Mouse (Mus musculus): ENCODE data around the gene Cbl. TPM values are rescaled to one million over a fixed set of nuclear protein-coding genes. Genes with fewer than 3 reads are reported as not detected.

Gene Cbl
- total and polyA plus RNA-seq, 3 experiments = 20.3 to 137 (median 25.5) TPM

GRCm38 (mm10) chr9:44094737-44095136 lies 139.1 kb downstream of the Cbl start:
- no peak overlapping the region for H3K4me3 ChIP-seq (ENCODE audit: low read depth, low read length)
- H3K4me1 ChIP-seq (ENCODE audit: insufficient read depth, low read depth, low read length) = peaks cover 17% of the 10 kb centered on the region
- no peaks in the 10 kb centered on the region for H3K9me3 ChIP-seq (replicated peaks)
- peaks cover 59% of the 10 kb centered on the region for H3K36me3 ChIP-seq (replicated peaks)
- no peak for ATAC-seq (ENCODE audit: extremely low read depth, insufficient number of reproducible peaks, low FRiP score, poor library complexity, severe bottlenecking)
- no peak for DNase-seq (ENCODE audit: low spot score)
- TF ChIP-seq TAL1 (conservative IDR thresholded peaks at IDR 0.05; ENCODE audit: low read depth, low read length) = no peak
- no peak for TF ChIP-seq CTCF (IDR thresholded peaks at IDR 0.05; ENCODE audit: low read depth, low read length)
- TF ChIP-seq POLR2AphosphoS5 (IDR thresholded peaks at IDR 0.05; ENCODE audit: insufficient replicate concordance, low read depth, low read length) = no peak
- TF ChIP-seq GATA1 (IDR thresholded peaks at IDR 0.05; ENCODE audit: borderline replicate concordance, low read length) = no peak
- no peak for TF ChIP-seq GATA2 (IDR thresholded peaks at IDR 0.05; ENCODE audit: borderline replicate concordance, low read depth, low read length)
- H3K27me3 ChIP-seq (ENCODE audit: insufficient read depth, low read length) = no peaks in the 10 kb centered on the region

DNA sequence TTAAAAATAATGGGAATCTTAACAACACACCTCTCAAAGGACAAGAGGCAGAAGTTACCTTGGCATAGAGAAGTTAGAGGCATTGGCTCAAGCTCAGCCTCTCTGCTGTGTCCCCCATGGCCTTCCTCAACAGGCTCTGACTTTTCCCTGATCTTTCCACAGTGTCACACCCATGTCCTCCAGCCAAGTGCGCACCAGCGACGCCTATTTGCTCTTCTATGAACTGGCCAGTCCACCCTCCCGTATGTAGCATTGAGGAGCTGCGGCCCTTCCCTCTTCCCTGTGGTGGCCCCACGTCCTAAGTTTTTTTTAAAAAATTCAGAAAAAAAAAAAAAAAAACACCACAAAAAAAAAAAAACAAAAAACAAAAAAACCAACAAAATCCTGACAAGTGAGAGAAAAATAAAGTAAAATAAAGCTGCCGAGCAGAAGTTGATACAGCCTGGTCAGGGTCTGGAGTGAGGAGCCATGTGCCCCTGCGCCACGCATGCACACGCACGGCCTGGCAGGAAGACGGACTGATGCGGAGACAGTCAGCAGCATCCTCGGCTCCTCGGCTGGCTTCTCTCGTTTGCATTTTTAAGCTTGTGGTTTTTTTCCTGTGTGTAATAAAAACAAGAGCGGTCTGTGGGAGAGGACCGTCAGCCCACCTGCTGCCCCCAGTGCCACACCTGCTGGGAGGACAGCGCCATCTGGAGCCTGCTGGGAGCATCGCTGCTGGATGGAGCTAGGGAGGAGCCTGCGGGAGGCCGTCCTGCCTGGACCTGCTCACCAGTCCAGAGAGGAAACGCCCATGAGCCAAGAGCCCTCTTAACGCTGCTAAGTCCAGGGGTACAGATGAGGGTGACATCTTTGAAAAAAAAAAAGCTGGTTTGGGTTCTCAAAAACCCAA lies 140.0 kb downstream of the Cbl start:
- no peak for DNase-seq (ENCODE audit: low spot score)
- no peak for ATAC-seq (ENCODE audit: extremely low read depth, insufficient number of reproducible peaks, low FRiP score, poor library complexity, severe bottlenecking)
- Histone ChIP-seq H3K9me3 (replicated peaks) (no peaks in the 10 kb centered on the region), H3K27me3 (ENCODE audit: insufficient read depth, low read length) (peaks cover 3% of the 10 kb centered on the region; the same call in 1 of the 2 replicates), H3K4me3 (ENCODE audit: low read depth, low read length) (no peak overlapping the region), H3K4me1 (ENCODE audit: insufficient read depth, low read depth, low read length) (peaks cover 26% of the 10 kb centered on the region), H3K36me3 (replicated peaks) (peaks cover 59% of the 10 kb centered on the region)
- TF ChIP-seq CTCF (IDR thresholded peaks at IDR 0.05; ENCODE audit: low read depth, low read length) = no peak; the same call in 1 of the 2 replicates

Other genes with a start within 250 kb of the Cbl start
Only the 20 nearest of the 25 such genes appear.
- gene Usp2, start 167.0 kb downstream of the Cbl start, total RNA-seq (2014; fragmentation: Nextera tagmentation) = 8.3 and 20.1 TPM in 2 replicates
- gene Usp2, start 167.0 kb downstream of the Cbl start, total RNA-seq (2017) = 8.6 and 12.3 TPM in 2 replicates
- 3.2 and 4.1 TPM in 2 replicates for gene Usp2, start 167.0 kb downstream of the Cbl start, polyA plus RNA-seq (2012)
- not detected in 2 replicates for gene Mfrp, start 132.3 kb downstream of the Cbl start, total RNA-seq (2014; fragmentation: Nextera tagmentation)
- not detected in 2 replicates for gene Mfrp, start 132.3 kb downstream of the Cbl start, total RNA-seq (2017)
- gene Mfrp, start 132.3 kb downstream of the Cbl start, polyA plus RNA-seq (2012) = not detected in 2 replicates
- not detected in 2 replicates for gene C1qtnf5, start 126.8 kb downstream of the Cbl start, total RNA-seq (2014; fragmentation: Nextera tagmentation)
- gene C1qtnf5, start 126.8 kb downstream of the Cbl start, total RNA-seq (2017) = 0.29 TPM in 1 of 2 replicates, not detected in the other
- gene C1qtnf5, start 126.8 kb downstream of the Cbl start, polyA plus RNA-seq (2012) = 0.21 TPM in 1 of 2 replicates, not detected in the other
- not detected in 2 replicates for gene Gm49380, start 120.5 kb downstream of the Cbl start, total RNA-seq (2014; fragmentation: Nextera tagmentation)
- 0.12 and 0.27 TPM in 2 replicates for gene Gm49380, start 120.5 kb downstream of the Cbl start, total RNA-seq (2017)
- 0.15 TPM in 1 of 2 replicates, not detected in the other for gene Gm49380, start 120.5 kb downstream of the Cbl start, polyA plus RNA-seq (2012)
- gene Rnf26, start 120.5 kb downstream of the Cbl start, total RNA-seq (2014; fragmentation: Nextera tagmentation) = 40.6 and 46.9 TPM in 2 replicates
- gene Rnf26, start 120.5 kb downstream of the Cbl start, total RNA-seq (2017) = 10.5 and 11.4 TPM in 2 replicates
- gene Rnf26, start 120.5 kb downstream of the Cbl start, polyA plus RNA-seq (2012) = 29.7 and 41.9 TPM in 2 replicates
- not detected in 2 replicates for gene Mcam, start 99.6 kb downstream of the Cbl start, total RNA-seq (2014; fragmentation: Nextera tagmentation)
- 0.06 and 0.16 TPM in 2 replicates for gene Mcam, start 99.6 kb downstream of the Cbl start, total RNA-seq (2017)
- not detected in 2 replicates for gene Mcam, start 99.6 kb downstream of the Cbl start, polyA plus RNA-seq (2012)
- not detected in 2 replicates for gene Ccdc153, start 6.6 kb upstream of the Cbl start, total RNA-seq (2014; fragmentation: Nextera tagmentation)
- gene Ccdc153, start 6.6 kb upstream of the Cbl start, total RNA-seq (2017) = not detected in 2 replicates
- not detected in 2 replicates for gene Ccdc153, start 6.6 kb upstream of the Cbl start, polyA plus RNA-seq (2012)
- not detected in 2 replicates for gene Pdzd3, start 17.4 kb upstream of the Cbl start, total RNA-seq (2014; fragmentation: Nextera tagmentation)
- gene Pdzd3, start 17.4 kb upstream of the Cbl start, total RNA-seq (2017) = not detected in 2 replicates
- gene Pdzd3, start 17.4 kb upstream of the Cbl start, polyA plus RNA-seq (2012) = not detected in 2 replicates
- gene Nlrx1, start 34.5 kb upstream of the Cbl start, total RNA-seq (2014; fragmentation: Nextera tagmentation) = not detected in 2 replicates
- 0.05 TPM in 1 of 2 replicates, not detected in the other for gene Nlrx1, start 34.5 kb upstream of the Cbl start, total RNA-seq (2017)
- gene Nlrx1, start 34.5 kb upstream of the Cbl start, polyA plus RNA-seq (2012) = 0.02 and 0.03 TPM in 2 replicates
- gene Abcg4, start 54.6 kb upstream of the Cbl start, total RNA-seq (2014; fragmentation: Nextera tagmentation) = 29.1 and 58.5 TPM in 2 replicates
- gene Abcg4, start 54.6 kb upstream of the Cbl start, total RNA-seq (2017) = 1.8 and 3.6 TPM in 2 replicates
- 18.4 and 20.3 TPM in 2 replicates for gene Abcg4, start 54.6 kb upstream of the Cbl start, polyA plus RNA-seq (2012)
- gene Hinfp, start 71.6 kb upstream of the Cbl start, total RNA-seq (2014; fragmentation: Nextera tagmentation) = 26.3 and 46.1 TPM in 2 replicates
- gene Hinfp, start 71.6 kb upstream of the Cbl start, total RNA-seq (2017) = 22.0 and 23.1 TPM in 2 replicates
- gene Hinfp, start 71.6 kb upstream of the Cbl start, polyA plus RNA-seq (2012) = 5.4 and 8.4 TPM in 2 replicates
- 9.5 and 19.3 TPM in 2 replicates for gene C2cd2l, start 86.2 kb upstream of the Cbl start, total RNA-seq (2014; fragmentation: Nextera tagmentation)
- gene C2cd2l, start 86.2 kb upstream of the Cbl start, total RNA-seq (2017) = 6.3 TPM in 2 replicates
- 35.8 and 40.9 TPM in 2 replicates for gene C2cd2l, start 86.2 kb upstream of the Cbl start, polyA plus RNA-seq (2012)
- 33.6 and 36.5 TPM in 2 replicates for gene Dpagt1, start 92.0 kb upstream of the Cbl start, total RNA-seq (2014; fragmentation: Nextera tagmentation)
- gene Dpagt1, start 92.0 kb upstream of the Cbl start, total RNA-seq (2017) = 11.8 and 12.3 TPM in 2 replicates
- gene Dpagt1, start 92.0 kb upstream of the Cbl start, polyA plus RNA-seq (2012) = 6.5 and 6.8 TPM in 2 replicates
- gene H2afx, start 100.6 kb upstream of the Cbl start, total RNA-seq (2014; fragmentation: Nextera tagmentation) = 227 and 235 TPM in 2 replicates
- 240 and 251 TPM in 2 replicates for gene H2afx, start 100.6 kb upstream of the Cbl start, total RNA-seq (2017)
- 762 and 998 TPM in 2 replicates for gene H2afx, start 100.6 kb upstream of the Cbl start, polyA plus RNA-seq (2012)
- gene Hmbs, start 110.2 kb upstream of the Cbl start, total RNA-seq (2014; fragmentation: Nextera tagmentation) = 82.7 and 175 TPM in 2 replicates
- 108 and 148 TPM in 2 replicates for gene Hmbs, start 110.2 kb upstream of the Cbl start, total RNA-seq (2017)
- gene Hmbs, start 110.2 kb upstream of the Cbl start, polyA plus RNA-seq (2012) = 86.9 and 90.1 TPM in 2 replicates
- gene Vps11, start 127.6 kb upstream of the Cbl start, total RNA-seq (2014; fragmentation: Nextera tagmentation) = 13.6 and 15.7 TPM in 2 replicates
- 26.4 and 27.0 TPM in 2 replicates for gene Vps11, start 127.6 kb upstream of the Cbl start, total RNA-seq (2017)
- gene Vps11, start 127.6 kb upstream of the Cbl start, polyA plus RNA-seq (2012) = 6.7 and 7.7 TPM in 2 replicates
- 51.8 and 55.8 TPM in 2 replicates for gene Hyou1, start 145.4 kb upstream of the Cbl start, total RNA-seq (2014; fragmentation: Nextera tagmentation)
- 31.2 and 36.6 TPM in 2 replicates for gene Hyou1, start 145.4 kb upstream of the Cbl start, total RNA-seq (2017)
- gene Hyou1, start 145.4 kb upstream of the Cbl start, polyA plus RNA-seq (2012) = 21.1 and 27.9 TPM in 2 replicates
- 10.0 and 16.0 TPM in 2 replicates for gene Slc37a4, start 162.8 kb upstream of the Cbl start, total RNA-seq (2014; fragmentation: Nextera tagmentation)
- gene Slc37a4, start 162.8 kb upstream of the Cbl start, total RNA-seq (2017) = 24.4 and 31.7 TPM in 2 replicates
- gene Slc37a4, start 162.8 kb upstream of the Cbl start, polyA plus RNA-seq (2012) = 10.4 and 11.8 TPM in 2 replicates
- 661 and 718 TPM in 2 replicates for gene Rps25, start 173.1 kb upstream of the Cbl start, total RNA-seq (2014; fragmentation: Nextera tagmentation)
- gene Rps25, start 173.1 kb upstream of the Cbl start, total RNA-seq (2017) = 2,498 and 2,521 TPM in 2 replicates
- 230 and 272 TPM in 2 replicates for gene Rps25, start 173.1 kb upstream of the Cbl start, polyA plus RNA-seq (2012)
- gene Trappc4, start 173.6 kb upstream of the Cbl start, total RNA-seq (2014; fragmentation: Nextera tagmentation) = 31.8 and 52.9 TPM in 2 replicates
- gene Trappc4, start 173.6 kb upstream of the Cbl start, total RNA-seq (2017) = 69.1 and 71.4 TPM in 2 replicates
- gene Trappc4, start 173.6 kb upstream of the Cbl start, polyA plus RNA-seq (2012) = 6.3 and 9.6 TPM in 2 replicates